Mouse (Mus musculus): ENCODE results near the gene Wasf3.

Wasf3 gene

DNA sequence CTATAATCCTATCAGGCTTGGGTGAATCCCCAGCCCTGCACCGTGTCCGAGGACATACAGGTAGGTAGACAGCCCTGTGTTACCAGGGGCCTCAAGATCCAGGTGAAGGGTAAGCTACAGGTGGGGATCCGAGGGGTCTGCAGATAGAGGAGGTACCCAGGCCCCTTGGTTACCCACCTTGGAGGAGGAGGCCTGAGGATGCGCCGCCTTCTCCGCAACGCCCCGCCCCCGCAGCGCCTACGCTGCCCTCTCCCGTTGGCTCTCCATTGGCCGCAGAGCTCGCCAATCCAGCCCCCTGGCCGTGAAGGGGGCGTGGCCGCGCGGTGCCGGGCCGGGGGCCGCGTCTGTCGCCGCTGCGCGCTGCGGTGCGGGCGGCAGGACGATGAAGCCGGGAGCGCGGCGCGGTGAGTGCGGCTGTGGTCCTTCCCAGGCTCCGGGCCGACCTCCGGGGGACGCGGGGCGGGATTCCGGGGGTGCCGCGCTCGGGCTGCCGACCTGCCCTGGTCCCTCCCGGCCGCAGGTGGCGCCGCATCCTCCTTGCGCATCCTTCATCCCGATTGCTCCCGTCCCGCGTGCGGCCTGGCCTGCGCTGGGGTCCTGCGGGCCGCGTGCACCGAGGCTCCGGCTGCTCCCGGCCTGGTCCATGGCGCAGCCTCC lies at the start of gene Wasf3:
Gene Wasf3, plus strand, starts transcription at position 51 of the 657 bp plus-strand sequence.
- DNase-seq (ENCODE audit: low spot score): peak; percentile 51

DNA sequence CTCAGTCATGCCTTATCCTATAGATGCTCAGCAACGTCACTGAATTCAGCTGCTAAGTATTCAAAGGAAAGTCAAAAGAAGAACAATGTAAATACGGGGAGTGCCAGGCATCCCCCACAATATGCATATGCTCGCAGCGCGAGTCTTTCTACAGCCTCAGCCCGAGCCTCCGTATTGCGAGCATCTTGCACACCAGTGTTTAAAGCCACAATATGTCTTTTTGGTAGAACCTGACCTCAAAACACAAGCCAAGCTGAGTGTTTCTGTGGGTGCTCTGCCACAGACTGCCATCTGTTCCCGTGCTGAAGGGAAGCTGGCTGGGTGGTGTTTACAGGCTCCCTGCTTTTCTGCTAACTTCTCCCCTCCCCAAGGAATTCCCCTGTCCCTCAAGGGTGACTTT lies 46.7 kb upstream of the Wasf3 start:
- no peak for DNase-seq (ENCODE audit: low spot score)

DNA sequence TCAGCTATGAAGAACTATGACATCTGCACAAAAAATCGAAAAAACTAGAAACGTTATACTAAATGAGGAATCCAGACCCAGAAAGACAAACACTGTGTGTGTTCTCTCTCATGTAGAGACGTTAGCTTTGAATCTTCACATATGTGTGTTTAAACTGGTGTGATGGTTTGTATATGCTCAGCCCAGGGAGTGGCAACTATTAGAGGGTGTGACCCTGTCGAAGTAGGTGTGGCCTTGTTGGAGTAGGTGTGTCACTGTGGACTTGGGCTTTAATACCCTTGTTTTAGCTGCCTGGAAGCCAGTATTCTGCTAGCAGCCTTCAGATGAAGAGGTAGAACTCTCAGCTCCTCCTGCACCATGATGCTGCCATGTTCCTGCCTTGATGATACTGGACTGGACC lies 44.7 kb upstream of the Wasf3 start:
- no peak for DNase-seq (ENCODE audit: low spot score)

DNA sequence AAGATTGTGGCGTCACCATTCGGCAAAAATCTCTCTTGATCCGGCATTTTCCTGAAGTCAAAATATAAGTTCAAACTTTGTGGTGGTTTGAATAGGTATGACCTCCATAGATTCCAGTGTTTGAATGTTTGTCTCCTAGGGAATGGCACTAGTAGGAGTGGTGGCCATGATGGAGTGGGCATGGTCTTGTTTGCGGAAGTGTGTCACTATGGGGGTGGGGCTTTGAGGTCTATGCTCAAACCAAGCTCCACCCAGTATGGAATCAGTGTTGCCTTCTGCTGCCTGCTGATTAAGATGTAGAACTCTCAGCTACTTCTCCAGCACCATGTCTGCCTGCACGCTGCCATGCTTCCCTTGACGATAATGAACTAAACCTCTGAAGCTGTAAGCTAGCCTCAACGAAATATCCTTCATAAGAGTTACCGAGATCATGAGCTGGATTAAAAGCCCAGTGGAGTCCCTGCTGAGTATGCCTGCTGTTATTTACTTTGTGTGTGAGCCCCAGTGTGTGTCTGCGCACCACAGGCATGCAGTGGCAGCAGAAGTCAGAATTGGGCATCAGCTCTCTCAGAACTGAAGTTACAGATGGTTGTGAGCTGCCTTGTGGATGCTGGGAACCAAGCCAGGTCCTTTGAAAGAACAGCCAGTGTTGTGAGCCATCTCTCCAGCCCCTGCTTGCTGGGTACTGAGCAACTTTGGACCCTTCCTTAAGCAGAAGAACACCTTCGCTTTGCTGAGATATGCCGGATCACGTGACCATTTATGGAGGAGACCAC lies 39.7 kb upstream of the Wasf3 start:
- no peak for DNase-seq (ENCODE audit: low spot score)

DNA sequence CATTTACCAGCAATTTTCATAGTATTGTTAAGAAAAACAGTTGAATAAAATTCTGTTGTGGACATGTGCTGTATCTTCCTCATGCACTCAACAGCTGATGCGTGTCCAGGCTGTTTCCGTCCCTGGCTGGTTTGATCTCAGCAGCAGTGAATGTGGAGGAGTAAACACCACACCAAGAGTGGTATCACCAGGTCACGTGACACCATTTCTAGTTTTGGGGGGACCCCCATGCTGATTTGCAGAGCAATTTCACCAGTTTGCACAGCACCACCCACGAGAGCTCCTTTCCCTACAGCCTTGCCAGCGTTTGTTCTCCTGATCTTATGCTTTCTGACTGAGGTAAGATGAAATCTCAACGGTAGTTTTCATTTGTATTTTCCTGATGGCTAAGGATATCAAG lies 37.7 kb upstream of the Wasf3 start:
- DNase-seq (ENCODE audit: low spot score): no peak

DNA sequence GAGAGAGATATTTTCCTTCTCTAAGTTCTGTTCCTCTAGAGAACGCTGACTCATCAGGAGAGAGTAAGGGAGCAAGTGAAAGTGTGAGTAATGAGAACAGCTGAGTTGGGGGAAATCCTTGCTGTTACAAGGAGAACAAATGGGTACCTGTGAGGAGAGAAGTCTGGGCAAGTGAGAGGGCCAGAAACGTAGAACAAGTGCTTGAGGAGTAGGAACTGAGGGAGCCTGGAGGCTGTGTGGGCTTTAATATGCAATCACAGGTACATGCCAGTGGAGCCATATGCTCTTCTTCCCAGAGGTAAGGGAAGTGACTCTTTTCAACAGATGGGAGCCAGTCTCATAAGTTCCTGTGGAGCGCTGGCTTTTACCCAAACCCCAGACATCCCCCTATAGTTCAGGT lies 35.6 kb upstream of the Wasf3 start:
- DNase-seq (ENCODE audit: low spot score): no peak

DNA sequence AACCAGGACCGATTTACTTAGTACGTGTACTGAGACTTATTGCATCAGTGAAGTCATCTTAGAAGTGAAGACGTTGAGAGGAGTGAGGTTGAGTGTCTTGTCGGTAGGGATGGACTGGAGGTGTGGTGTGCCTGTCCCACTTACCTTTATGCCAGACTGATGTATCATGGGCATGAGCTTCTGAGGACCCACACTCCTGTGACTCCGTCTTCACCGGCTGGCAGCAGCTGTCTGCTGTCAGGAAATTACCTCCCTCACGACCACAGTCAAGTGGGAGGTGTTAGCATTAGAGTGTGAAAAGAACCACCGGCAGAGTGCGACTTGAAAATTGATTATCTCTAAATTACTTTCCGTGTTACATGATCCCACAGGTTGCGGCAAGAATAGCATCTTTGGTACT lies 34.0 kb upstream of the Wasf3 start:
- DNase-seq (ENCODE audit: low spot score): no peak

DNA sequence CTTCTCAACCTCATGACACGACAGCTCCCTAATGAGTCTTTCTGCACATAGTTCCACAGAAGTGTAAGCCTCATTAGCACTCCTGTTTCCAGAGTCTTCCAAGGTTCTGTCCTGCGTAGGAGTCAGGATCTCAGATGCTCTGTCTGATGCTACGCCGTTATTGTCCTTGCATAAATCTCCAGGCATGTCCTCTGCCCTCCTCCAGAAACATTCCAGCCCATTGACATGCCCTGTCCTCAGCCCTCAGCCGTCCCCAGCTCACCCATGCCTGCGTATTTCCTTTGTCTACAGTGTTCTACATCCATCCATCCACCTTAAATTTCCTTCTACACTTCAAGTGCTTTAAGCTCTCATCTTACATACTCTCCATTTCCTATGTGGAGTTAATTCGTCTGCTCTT lies 32.8 kb upstream of the Wasf3 start:
- DNase-seq (ENCODE audit: low spot score): no peak

DNA sequence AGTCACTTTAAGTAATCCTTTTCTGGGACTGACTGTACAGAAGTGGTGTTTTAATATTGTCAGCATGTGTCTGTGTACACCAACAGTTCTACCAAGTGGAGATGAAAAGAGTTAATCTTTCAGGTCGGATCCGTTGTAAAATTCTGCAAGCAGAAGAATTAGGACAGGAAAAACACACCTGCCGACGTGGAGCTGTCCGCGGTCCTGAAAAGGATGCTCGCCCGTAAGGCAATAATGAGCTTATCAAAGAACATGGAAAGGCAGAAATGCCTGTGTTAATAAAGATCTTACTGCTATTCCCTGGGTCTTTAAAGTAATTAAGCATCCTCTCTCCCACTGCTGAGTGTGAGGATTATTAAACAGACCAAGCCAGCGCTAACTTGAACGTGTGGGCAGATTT lies 24.4 kb upstream of the Wasf3 start:
- DNase-seq (ENCODE audit: low spot score): no peak

DNA sequence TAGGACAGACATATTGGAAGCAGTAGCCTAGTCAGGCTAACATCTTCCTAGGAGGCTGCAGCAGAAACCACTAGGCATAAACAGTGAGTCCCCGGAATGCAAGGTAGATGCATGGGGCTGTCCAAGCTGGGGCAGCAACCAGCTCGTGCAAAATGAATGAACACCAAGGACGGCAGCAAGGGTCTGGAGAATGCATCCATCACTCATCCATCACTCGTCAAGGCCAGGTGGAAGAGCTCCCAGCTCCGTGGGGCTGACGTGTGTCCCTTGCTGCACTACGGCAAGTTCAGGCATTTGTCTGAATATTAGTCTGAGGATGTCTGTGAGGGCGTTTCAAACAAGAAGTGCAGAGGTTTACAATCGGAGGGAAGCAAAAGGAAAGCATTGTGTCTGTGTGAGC lies 22.1 kb upstream of the Wasf3 start:
- no peak for DNase-seq (ENCODE audit: low spot score)

DNA sequence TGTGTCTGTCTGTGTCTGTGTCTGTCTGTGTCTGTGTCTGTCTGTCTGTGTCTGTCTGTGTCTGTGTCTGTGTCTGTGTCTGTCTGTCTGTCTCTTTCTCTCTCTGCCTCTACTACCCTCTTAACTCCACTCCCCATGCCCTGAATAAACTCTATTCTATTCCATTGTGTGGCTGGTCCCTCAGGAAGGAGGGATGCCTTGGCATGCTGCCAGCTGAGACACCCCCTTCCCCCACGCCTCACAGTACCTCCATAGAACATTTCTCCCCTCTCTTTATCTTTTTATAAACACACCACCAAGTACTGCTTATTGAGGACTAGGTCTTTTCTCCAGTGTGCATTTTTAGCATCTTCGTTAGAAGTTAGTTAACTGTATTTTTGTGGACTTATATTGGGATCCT lies 16.4 kb upstream of the Wasf3 start:
- no peak for DNase-seq (ENCODE audit: low spot score)

DNA sequence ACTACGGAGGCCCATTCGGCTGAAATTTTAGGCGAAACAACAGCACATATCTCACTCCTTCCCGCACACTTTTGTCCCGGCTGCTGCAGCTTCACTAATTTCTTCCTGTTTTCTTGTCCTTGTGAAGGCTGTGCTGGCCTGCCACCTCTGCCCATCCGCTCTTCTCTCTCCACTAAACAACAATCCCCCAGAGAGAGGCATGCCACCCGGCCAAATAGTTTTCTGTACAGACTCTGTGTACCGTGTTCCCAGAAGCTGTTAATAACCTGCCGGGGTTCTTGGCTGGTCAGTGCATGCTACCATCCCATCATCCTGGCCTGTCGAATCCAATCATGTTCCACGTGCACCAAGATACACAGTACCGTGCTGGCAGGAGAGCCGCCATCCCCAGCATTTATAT lies 15.8 kb upstream of the Wasf3 start:
- DNase-seq (ENCODE audit: low spot score): no peak

DNA sequence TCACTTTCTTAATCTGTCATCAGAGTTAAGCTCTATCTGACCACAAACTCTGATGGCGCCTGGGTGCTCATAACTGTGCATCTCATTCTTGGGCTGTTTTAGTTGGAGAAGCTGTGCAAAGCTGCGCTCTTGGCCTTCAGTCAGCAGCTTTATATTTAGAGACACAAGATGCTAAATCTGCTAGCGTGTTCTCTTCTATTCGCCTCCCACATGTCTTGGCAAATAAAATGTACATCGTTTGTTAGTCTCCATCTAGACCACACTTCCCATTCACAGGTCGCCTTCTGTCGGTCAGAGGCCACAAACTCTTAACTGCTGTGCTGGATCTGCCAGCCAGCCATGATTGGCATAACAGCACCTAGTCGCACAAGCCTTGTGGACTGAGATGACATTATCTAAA lies 14.0 kb upstream of the Wasf3 start:
- DNase-seq (ENCODE audit: low spot score): no peak

DNA sequence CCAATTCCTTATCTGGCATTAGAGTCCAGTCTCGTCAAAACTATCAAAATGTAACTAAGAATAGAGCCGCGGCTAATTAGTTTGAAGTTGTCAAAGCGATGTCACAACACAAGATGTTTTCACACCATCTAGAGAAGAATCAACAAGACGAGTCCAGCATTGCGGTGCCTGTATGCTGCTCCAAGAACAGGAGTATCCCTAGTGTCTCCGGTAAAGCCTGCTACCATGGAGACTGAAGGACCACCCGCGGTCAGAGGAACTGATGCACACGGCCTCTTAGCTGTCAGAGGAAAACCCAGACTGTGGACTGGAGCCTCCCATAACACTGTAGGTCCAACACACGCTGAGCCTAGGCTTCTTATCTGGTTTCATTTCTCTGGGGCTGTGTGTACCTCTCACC lies 11.5 kb upstream of the Wasf3 start:
- DNase-seq (ENCODE audit: low spot score): no peak

DNA sequence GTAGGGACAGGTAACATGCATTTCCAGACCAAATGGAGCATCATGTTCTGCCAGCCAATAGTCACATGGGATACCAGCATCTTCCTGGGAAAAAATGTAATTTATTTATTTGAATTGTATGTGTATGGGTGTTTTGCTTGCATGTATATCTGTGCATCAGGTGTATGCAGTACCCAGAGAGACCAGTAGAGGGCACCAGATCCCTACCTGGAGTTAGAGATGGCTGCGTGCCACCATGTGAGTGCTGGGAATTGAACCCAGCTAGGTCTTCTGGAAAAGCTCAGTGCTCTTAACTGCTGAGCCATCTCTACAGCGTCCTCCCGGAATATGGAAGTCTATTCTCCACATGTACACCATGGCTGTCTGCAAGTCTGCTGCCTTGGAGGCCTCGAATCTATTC lies 8.2 kb upstream of the Wasf3 start:
- no peak for DNase-seq (ENCODE audit: low spot score)

DNA sequence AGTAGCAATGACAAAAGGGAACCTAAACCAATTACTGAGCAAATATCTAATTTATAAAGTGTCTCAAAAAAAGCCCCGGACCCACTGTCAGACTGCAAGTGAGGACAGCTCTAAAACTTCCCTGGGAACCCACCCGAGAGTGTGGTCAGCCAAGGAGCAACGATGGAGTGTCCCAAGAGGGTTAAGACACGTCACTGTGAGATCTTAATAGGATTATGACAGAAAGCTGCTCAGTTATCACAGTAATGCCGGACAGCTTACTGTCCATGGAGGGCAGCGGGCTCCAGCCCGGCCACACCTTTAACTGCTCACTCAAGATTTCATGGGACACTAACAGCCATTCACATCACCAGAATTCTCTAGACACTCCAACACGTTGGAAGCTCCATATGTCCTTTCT lies 4.7 kb upstream of the Wasf3 start:
- DNase-seq (ENCODE audit: low spot score): no peak

DNA sequence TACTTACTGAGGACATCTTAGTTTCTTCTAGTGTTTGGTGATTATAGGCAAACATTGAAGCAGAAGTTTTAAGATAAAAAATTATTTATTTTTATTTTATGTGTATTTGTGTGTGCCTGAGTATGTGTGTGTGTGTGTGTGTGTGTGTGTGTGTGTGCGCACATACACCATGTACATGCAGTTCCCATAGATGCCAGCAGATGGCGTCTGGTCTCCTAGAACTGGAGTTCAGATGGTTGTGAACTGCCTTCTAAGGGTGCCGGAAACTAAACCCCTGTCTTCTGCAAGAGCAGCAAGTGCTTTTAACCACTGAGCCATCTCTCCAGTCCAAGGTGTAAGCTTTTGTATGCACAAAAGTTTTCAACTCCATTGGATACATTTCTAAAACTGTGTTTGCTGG lies 2.5 kb upstream of the Wasf3 start:
- DNase-seq (ENCODE audit: low spot score): no peak

DNA sequence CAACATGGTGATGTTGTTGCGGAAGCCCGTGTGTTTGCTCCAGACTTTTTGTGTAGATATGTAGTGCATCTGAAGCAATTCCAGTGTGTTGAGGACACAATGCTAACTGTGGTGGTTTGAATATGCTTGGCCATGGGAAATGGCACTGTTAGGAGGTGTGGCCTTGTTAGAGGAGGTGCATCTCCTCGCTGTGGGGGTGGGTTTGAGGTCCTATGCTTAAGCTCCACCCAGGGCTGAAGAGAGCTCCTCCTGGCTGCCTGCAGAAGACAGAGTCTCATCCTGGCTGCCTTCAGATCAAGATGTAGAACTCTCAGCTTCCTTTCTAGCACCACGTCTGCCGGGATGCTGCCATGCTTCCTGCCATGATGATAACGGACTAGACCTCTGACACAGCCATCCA lies 1.4 kb upstream of the Wasf3 start:
- DNase-seq (ENCODE audit: low spot score): no peak

DNA sequence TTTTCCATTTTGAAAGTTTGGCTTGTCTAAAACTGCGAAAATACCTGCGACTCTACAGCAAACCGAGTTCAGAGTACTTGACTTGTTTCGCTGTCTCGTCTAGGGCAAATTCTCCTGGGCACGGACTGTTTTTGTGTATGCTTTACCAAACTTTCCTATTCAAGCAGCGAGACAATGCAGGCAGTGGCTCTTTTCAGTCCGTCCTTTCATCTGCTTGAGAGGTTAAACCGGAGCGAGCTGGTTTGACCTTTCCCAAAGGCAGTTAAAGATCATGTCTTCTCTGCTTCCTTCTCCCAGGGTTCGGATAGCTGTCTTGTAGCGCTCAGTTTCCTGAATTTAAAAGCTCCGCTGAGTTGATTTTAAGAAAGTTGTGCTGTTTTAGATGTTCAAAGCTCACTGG lies 1.2 kb downstream of the Wasf3 start:
- DNase-seq (ENCODE audit: low spot score): no peak

DNA sequence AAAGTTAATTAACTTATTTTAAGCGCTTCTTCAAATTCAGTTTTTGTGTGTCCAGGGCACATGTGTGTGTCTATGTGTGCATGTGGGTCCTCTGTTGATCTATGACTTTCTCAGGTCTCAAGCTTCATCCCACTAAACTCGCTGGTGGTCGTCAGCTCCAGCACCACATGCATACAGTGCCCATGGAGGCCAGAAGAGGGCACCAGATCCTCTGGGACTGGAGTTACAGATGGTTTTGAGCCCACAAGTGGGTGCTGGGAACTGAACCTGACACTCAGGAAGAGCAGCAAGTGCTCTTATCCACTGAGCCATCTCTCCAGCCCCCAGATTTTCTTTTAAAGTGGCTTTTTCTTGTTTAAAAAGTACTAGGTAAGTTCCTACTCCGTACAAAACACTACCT lies 2.1 kb downstream of the Wasf3 start:
- no peak for DNase-seq (ENCODE audit: low spot score)

DNA sequence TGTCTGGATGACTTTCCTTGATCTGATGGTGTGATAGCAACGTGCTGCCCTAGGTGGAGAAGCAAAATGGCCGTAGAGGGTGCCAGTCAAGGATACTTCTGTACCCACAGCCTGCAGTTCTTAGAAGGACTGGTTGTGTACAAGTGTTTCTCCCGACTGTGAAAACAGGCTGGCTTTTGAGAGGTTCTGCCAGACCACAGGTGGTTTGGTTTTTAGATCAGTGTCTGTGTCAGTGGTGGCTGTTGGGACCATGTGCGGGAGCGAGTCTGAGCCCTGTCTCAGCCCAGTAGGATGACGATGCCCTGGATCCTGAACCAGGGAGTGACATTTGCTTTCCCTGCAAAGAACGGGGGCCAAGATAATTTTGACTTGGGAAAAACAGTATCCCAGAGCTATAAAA lies 9.8 kb downstream of the Wasf3 start:
- DNase-seq (ENCODE audit: low spot score): no peak

DNA sequence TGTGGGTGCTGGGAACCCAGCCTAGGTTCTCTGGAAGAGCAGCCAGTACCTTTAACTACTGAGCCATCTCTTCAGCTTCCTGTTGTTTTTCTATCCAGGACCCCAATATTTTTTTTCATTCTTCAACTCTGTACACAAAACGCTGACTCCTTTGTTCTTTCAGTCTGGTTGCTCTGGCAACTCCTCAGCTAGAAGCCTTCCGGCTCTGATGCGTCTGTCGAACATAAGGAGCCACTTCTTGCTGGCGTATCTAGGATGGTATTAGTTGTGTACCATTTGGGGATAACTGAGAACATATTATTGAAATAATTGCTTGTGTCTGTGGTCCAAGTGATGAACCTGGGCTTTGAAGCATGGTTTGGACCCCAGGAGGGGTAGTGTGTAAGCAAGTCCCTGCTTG lies 12.5 kb downstream of the Wasf3 start:
- DNase-seq (ENCODE audit: low spot score): no peak

DNA sequence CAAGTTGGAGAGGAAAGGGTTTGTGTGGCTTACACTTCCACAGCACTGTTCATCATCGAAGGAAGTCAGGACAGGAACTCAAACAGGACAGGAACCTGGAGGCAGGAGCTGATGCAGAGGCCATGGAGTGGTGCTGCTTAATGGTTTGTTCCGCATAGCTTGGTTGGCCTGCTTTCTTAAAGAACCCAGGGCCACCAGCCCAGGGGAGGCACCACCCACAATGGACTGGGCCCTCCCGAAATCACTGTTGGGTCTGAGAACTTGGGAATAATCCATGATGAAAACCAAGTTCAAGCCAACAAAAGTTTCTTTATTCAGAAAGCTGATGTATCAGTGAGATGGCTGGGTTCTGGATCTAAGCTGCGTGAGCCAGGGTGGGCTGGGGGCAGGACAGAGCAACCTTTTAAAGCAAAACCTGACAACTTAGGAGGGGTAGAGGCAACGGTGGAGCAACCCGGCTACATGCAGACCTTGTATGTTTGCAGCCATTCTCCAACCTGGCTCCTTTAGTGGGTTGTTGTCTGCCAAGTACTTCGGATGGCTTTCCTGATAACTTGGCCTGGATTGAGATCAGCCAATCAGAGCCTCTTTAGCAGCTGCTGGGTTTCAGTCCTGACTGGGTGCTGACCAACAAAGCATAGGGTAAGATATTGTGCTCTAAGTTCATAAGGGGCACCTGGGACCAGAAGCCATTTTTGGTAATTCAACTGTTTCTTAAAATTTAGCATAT lies 13.8 kb downstream of the Wasf3 start:
- DNase-seq (ENCODE audit: low spot score): no peak

Measured in ovary, adult 18-20 months (tissue).